Mouse (Mus musculus): ENCODE measurements around the gene Egfl7.

DNA sequence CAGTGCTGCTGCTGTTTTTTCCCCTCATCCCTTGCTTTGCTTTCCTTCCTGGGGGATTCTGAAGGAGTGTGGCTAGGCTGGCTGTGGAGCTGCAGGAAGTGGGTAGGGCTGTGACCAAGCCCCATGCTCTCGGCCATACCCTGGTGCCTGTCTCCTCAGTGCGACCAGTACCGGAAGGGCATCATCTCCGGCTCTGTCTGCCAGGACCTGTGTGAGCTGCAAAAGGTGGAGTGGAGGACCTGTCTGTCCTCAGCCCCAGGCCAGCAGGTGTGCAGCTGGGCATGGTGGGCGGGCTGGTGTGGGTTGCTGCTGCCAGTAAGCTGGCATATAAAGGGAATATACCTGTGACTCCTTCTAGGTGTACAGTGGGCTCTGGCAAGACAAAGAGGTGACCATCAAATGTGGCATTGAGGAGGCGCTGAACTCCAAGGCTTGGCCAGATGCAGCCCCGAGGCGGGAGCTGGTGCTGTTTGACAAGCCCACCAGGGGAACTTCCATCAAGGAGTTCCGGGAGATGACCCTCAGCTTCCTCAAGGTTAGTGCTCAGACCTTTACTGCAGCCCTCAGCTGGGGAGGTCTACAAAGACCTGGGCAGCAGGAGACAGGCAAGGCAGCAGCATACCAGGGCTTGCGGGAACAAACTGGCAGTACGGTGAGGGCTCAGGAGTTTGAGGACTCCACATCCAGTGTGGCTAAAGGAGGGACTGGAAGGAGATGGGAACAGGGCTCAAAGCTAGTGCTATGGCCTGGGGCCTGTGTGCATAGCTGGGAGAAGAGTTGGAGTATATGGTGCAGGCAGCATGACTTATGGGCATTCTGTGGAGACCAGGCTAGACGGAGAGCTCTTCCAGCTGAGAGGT is 55.0 kb downstream of the Egfl7 start:
- no peak for TF ChIP-seq CTCF (IDR thresholded peaks at IDR 0.05)
- TF ChIP-seq EP300 (IDR thresholded peaks at IDR 0.05; ENCODE audit: insufficient read depth, low read depth, low read length) = no peak
